Mouse (Mus musculus): Measurements from ENCODE around the gene 0610010K14Rik.

Gene 0610010K14Rik

GRCm38 (mm10) chr11:70234497-70234896, 3.2 kb downstream of the 0610010K14Rik start:
- no peak for DNase-seq (ENCODE audit: low spot score)

- DNase-seq (ENCODE audit: low spot score), result no peak
These were observed 3.7 kb downstream of the 0610010K14Rik start for GRCm38 (mm10) chr11:70234037-70234436.

- no peak for DNase-seq (ENCODE audit: low spot score)
These were observed 4.7 kb downstream of the 0610010K14Rik start for GRCm38 (mm10) chr11:70233016-70233415.

DNA sequence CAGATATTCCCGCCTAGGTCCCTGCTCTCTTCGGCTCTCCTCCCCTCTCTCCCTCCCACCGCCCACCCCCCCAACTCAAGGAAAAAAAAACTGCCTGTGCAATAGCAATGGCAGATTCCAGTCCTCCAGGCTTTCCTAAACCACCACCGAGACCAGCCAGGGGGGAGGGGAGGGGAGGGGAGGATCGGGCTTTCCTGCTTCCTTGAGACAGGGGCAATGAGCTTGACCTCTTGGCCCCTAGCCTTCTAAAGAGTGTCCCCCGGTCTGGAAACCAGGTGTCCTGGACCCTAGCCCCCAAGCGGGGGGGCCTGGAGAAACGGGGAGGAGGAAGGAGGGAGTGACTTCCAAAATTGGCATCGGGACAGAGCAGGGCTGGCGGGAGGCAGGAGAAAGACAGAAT, 5.2 kb downstream of the 0610010K14Rik start:
- no peak for DNase-seq (ENCODE audit: low spot score)

- DNase-seq (ENCODE audit: low spot score), result peak; percentile 88
These were observed 7.4 kb downstream of the 0610010K14Rik start for GRCm38 (mm10) chr11:70230239-70230727.

- DNase-seq (ENCODE audit: low spot score), result no peak
These were observed 8.3 kb downstream of the 0610010K14Rik start, which contains the start of gene Bcl6b for GRCm38 (mm10) chr11:70229260-70230010. TSS of gene Bcl6b (minus strand) at chr11:70229798.

- DNase-seq (ENCODE audit: low spot score), result peak; percentile 76
These were observed 8.9 kb downstream of the 0610010K14Rik start for GRCm38 (mm10) chr11:70228828-70229227.

DNA sequence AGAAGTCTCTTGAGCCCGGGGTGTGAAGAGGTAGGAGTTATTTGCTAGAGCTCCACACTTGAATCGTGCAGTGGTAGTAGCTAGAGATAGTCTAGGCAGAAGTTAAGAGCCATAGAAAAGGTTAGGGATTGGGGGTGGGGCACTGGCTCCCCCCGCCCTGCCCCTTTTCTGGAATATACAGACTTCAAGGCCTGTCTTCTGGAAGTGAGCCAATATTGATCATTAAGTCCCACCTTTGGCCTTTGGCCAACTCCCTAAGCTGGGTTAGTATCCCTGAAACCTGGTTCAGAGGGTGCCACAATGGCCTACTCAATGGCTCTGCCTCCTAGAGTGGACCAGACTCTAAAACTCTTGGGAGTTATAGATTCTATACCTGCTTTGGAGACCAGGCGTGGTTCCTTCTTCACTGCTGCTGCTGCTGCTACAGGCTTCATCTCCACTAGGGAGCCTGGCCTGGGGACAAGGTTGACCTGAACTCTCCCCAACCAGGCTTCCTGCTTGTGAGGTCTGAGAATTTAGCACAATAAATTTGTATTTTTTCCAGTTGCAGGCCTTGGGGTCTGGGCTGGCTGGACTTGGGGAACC, 10.0 kb downstream of the 0610010K14Rik start:
- DNase-seq (ENCODE audit: low spot score), result no peak

DNA sequence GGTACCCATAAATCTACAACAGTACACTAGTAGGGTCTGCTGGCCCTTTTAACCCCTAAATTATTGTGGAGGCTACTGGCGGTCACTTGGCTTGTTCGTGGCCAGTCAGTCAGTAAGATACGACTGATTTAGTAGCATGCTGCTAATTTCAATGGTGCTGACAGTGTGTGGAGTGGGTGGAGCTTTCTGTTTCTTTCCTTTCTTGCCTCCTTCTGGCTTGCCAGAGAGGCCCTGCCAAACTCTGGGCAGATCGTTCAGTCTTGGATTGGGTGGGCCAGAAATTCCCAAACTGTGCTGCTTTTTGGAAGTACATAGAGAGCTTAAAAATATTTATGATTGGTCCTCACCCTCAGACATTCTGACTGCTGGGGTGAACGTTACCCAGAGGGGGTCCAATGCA, 10.6 kb downstream of the 0610010K14Rik start:
- no peak for DNase-seq (ENCODE audit: low spot score)

DNA sequence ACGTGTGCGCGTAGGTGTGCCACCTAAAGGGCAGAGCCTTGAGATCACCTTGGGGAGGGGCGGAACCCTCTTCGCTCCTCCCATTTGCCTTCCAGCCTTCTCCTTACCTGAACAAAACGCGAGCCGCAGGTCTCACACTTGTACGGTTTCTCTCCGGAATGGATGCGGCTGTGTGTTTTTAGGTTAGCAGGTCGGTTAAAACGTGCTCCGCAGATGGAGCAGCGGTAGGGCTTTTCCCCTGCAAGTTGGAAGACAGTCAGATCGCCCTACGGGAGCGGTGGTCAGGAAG, 11.2 kb downstream of the 0610010K14Rik start:
- no peak for DNase-seq (ENCODE audit: low spot score)

DNA sequence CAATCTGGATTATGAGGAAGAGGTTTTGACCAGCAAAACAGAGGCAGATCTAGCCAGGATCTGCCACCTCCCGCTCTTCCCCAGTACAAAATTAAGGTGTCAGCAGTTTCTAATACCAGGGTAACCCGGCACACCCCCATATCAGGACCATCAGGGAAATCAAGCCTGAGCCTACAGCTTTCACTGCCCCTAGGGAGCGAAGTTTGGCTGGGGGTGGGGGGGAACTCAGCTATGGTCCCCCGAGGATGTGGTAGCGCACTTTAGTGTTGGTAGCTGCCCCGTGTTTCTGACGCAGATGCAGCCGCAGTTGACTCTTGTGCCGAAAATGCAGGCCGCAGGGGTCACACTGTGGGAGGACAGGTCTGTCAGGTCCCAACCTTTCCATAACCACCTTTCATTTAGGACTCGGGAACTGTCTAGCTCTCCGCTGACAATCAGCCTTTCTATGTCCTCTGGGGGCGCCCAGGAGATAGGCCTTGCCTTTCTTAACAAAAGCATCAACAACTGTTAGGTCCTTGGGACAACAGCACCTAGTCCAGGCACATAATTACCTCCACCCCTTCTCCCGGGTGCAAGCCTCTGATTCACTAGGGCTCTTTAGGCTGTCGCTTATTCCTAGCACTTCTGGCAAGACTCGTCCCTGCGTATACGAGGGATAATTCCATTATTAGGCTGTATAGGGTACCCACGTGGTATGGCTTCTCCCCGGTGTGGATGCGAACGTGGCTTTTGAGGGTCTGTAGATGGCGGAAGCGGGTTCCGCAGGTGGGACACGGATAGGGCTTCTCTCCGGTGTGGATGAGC, 11.7 kb downstream of the 0610010K14Rik start:
- DNase-seq (ENCODE audit: low spot score), result no peak

DNA sequence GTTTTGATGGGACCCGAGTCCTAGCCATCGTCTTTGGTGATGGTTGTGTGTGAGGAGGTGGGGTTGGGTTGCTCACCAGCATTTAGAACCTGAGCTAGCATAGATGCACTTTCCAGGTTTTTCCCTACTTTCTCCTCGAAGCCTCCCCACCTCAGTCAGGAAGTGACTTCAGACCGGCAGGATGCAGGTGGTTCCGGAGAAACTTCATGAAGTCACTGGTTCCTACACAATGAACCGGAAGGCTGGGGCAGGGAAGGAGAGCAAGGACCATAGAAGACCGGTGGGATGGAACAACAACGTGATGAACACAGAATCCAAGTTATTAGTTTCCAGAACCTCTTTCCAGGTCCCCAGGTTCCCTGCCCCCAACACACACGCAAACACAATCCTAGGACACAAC, 14.0 kb downstream of the 0610010K14Rik start:
- DNase-seq (ENCODE audit: low spot score), result no peak

- DNase-seq (ENCODE audit: low spot score), result no peak
These were observed 15.9 kb downstream of the 0610010K14Rik start for GRCm38 (mm10) chr11:70221603-70222500.

GRCm38 (mm10) chr11:70220731-70221602, 16.7 kb downstream of the 0610010K14Rik start, which contains the start of gene Slc16a13:
TSS of gene Slc16a13 (minus strand) at chr11:70221064.
- DNase-seq (ENCODE audit: low spot score), result peak; percentile 85

DNA sequence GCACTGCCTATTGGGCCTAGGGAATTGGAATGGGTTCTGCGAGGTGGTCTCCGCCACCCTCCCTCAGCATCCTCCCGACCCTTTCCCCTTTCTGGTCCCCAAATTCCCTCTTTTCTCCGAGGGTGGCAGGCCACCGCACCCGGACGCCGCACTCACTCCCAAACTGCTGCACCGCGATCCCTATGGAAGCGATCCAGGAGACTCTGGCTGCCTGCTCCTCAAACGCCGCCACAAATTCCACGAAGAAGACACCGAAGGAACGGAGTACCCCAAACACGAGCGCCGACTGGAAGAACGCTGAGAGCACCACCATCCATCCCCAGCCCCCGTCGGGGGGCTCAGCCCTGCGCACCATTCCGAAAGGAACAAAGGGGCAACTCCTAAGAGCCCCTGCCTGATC, 17.4 kb downstream of the 0610010K14Rik start:
- DNase-seq (ENCODE audit: low spot score), result no peak

GRCm38 (mm10) chr11:70219873-70220272, 17.8 kb downstream of the 0610010K14Rik start:
- no peak for DNase-seq (ENCODE audit: low spot score)

DNA sequence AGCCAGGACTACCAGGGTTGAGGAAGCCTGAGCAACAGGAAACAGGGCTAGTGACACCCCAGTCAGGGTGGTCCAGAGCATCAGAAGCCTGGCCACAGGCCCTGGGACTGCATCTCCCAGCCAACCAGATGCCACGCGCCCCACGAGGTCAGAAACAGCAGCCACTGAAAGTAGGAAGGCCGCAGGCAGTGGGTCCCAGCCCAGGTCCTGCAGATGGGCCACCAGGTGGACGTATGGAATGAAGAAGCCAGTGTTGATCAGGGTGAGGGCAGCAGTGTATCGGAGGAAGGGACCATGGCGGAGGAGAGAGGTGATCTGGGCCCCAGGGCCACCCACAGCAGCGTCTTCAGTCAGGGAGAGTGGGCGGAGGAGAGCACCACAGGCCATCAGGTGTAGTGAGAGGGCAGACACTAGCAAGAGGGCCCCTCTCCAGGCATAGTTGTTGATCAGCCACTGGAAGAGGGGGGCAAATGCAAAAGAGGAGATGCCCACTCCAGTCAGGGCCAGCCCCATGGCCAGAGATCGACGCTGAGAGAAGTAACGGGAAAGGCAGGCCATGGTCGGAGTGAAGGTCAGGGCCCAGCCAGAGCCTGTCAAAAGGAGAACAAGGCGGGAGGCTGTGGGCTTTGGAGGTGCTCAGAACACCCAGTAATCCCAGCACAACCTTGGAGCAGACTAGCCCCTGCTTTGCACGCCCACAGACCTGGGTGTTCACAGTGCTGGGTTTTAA, 18.8 kb downstream of the 0610010K14Rik start:
- DNase-seq (ENCODE audit: low spot score), result no peak

DNA sequence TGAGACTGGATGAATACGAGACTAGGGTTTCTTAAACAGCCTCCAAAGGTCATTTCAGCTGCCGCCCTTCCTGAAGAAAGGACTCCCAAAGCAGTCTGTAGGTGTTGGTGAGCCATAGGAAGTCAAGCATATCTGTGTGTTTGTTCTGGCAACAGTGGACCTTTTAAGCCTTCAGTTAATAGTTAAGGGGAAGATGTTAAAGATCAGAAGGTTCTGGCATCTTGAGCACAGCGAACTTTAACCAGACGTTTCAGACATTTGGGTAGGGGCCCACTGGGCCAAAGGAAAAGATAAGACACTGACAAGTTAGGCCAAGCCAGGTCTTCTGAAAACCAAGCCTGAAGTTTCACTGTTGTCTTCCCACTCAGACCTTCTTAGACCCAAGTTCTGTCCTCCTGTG, 19.7 kb downstream of the 0610010K14Rik start:
- DNase-seq (ENCODE audit: low spot score), result no peak

DNA sequence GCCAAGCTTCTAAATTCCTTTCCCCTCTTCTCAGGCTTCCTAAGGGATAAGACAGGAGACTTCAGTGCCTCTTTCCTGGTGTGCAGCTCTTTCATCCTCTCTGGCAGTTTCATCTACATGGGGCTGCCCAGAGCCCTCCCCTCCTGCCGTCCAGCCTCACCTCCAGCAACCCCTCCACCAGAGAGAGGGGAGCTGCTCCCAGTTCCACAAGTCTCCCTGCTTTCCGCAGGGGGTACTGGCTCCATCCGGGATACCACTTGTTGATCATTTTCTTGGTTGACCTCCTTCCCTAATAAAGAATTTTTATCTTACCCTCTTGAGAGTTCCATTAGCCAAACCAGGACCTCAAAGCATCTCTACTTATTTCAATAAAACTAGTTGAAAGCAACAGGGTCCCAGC, 21.6 kb downstream of the 0610010K14Rik start:
- no peak for DNase-seq (ENCODE audit: low spot score)

GRCm38 (mm10) chr11:70215301-70215700, 22.4 kb downstream of the 0610010K14Rik start:
- no peak for DNase-seq (ENCODE audit: low spot score)
